Mouse (Mus musculus) lung, postnatal 25 days (tissue): ENCODE results near the gene Ccs.
"Not testable (repeated sequence)": the region's sequence is repeated elsewhere in the genome, so short reads cannot be mapped to it uniquely, and the experiment has no call there.

ENCODE experiments used
- DNase-seq: peaks from one replicate; pipeline ENCODE4 v3.0.0; 2022; ENCODE audit warnings: low spot score

The Ccs gene

DNA sequence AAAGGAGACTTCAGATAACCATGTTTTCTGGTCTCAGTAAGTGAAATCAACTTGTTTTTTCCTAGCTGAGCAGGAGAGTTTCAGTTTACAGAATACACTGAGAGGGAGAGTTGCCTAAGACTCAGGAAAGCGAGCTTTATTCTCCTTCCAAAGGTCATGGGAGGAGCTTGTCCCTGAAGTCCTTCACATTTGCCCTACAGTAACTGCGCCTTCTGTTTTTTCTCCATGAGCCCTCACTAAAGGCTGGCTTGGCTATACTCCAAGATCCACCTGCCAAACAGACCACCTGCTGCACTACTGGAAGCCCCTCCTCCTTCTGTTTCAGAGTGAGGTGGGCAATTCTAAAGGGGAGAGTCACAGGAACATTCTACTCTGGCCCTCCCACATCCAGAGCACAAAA, 3.0 kb downstream of the Ccs start:
- DNase-seq, result no peak

DNA sequence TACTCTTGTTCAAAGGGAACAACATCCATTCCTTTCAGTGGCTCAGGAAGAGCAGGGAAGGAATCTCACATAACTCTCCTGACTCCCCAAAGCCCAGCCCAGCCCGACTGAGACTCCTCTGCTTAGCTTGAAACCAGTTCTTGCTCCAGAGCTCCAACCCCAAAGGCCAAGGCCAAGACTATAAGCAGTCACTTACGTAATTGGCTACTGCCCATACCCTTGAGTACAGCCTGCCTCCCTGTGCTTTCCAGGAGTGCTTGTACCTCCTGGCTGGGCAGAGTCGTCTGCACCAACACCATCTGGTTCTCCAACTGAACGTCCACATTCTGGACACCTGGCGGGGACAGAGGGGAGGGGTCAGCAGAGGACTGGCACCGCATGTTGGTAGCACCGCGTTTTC, 5.2 kb downstream of the Ccs start:
- DNase-seq, result no peak

- no peak for DNase-seq
Observed at GRCm38 (mm10) chr19:4829156-4829555, 10.0 kb downstream of the Ccs start.

DNA sequence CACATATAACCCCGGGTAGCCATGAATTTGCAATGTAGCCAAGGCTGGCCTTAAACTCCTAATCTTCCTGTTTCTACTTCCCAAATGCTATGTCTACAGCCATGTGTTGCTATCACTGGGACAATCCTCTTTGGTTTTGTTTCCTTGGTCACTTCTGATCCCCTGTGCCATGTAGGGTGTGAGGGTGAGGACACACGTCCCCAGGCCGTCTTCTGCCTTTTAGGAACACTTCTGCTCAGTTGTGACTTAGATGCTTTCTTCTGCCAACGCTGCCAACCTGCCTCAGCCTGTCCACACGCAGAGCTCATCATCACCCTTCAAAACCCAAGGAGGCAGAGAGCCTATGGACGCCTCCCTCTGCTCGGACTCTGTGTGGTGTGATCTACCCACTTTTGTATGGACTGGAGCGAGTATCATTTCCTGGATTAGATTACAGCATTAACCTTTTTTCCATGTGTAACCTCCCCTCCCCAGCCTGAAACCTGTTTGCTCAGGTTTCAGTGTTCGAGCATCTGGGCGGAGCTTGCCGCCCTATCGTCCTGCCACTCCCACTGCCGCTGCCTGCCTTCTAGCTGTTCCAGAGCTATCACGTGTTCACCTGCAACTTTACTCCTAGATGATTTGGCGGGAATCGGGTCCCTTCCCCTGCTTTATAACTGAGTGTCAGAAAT, 10.6 kb downstream of the Ccs start:
- DNase-seq, result peak; percentile 43

- peak; percentile 56 for DNase-seq
Observed at GRCm38 (mm10) chr19:4820678-4821303, 18.3 kb downstream of the Ccs start.

- DNase-seq, result no peak
Observed at GRCm38 (mm10) chr19:4817182-4817835, 21.8 kb downstream of the Ccs start.

GRCm38 (mm10) chr19:4813015-4813414, 26.1 kb downstream of the Ccs start:
- DNase-seq, result no peak

DNA sequence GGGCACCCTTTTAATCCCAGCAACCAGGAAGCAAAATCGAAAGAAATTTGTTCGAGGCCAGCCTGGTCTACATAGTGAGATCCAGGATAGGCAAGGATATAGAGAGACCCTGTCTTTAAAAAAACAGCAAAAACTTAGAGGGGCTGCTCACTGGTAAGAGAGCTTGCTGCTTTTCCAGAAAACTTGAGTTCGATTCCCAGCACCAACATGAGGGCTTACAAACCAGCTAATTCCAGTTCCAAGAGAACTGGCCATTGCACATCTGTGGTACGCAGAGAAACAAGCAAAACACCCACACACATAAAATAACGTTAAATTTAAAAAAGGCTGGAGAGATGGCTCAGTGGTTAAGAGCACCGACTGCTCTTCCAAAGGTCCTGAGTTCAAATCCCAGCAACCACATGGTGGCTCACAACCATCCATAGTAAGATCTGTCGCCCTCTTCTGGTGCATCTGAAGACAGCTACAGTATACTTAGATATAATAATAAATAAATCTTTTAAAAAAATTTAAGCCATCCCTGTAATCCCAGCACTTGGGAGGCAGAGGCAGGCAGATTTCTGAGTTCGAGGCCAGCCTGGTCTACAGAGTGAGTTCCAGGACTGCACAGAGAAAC, 26.7 kb downstream of the Ccs start:
- not testable (repeated sequence) for DNase-seq

DNA sequence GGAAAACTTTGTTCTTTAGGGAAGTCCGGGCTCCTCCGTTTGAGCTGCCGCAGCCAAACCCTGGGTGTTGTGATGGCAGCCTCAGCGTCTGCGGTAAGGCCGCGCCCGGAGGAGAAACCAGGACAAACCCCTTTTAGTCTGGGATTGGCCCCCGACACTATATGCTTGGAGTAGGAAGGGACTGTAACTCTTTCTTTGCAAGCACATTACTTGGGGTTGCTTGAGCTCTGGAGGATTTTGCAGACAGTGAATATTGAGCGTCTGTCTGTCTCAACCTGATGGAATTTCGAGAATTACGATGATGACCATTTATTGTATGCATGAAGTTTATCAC, 27.3 kb downstream of the Ccs start:
- no peak for DNase-seq

DNA sequence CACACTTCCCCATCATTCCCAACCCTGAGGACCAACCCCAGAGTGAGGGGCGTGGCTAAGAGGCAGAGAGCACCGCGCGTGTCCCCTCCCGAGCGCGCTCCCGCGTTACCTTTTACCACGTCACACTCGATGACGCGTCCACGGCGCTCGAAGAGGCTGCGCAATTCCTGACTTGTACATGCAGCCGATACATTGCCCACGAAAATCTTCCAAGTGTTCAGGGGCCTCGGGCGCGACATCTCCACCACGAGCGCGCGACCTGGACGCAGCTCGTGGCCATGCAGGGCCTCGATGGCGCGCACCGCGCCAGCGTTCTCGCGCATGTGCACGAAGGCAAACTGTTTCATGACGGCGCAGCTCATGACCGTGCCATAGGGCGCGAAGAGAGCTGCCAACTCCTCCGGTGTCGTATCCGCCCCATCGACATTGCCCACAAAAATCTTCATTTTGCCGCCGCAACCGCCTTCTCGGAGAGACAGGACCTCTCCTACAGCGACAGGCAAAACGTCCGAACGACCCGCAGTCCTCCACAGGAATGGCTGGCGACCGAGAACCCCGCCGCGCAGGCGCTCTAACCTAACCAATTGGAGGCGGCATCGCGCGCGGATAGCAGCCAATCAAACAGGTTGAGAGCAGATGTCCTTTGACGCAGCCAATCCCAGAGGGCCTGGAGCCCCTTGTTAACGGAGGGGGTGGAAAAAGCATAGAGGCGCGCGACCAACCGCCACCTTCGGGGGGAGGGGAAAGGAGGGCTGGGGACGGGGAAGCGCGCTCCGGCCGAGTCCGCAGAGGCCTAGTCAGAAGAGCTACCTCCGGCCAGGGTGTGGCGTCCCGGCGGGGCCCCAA, 27.8 kb downstream of the Ccs start, which contains the start of the genes Gm21992 and Rbm14:
Gm21992 (minus strand) TSS at position 550 of the 846 bp plus-strand sequence.
Rbm14 (minus strand) TSS at position 572 of the 846 bp plus-strand sequence.
- peak; percentile 99 for DNase-seq

DNA sequence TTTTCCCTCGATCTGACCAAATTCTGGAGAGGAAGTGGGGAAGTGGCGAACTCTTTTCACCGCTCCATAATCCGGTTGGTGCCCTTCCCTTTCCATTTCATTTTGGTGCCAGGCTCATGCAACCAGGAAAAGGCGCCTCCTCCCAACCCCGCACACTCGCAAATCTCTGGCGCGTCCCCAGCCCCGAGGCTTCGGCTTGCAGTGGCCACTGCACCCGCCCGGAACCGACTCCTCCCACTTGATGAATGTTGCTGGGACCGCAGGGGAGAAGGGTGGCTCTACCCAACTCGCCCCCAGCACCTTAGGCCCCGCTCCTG, 28.4 kb downstream of the Ccs start:
- DNase-seq, result no peak

DNA sequence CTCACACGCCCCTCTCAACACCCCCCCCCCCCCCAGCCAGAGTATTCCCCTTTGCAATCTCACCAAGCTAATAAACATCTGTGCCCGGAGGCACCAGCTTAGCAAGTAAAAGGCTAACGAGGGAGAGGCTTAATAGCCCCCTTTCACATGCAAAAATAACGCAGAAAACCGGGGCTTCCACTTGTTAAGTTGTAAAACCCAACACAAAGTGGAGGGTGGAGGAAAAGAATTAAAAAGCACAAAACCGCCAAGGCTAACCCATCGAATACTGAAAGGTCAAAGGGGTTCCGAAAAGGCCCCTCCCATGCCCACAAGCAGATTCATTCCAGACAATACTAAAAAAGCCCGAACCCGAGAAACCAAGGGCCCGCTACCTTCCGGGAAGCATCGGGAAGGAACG, 28.8 kb downstream of the Ccs start:
- DNase-seq, result no peak

DNA sequence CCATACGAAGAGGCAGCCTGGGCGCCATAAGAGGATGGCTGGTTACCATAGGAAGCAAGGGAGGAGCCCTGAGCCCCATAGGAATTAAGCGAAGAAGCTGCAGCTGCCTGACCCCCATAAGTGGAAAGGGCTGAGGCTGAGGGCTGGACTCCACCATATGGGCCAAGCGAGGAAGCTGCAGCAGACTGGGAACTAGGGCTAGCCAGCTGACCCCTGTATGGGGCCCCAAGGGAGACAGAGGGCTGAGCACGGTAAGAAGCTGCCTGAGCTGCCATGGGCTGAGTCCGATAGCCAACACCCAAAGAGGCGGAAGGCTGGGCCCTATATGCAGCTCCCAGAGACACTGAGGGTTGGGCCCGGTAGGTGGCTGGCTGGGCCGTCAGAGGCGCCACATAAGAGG, 35.8 kb downstream of the Ccs start:
- no peak for DNase-seq

- DNase-seq, result no peak
Observed at GRCm38 (mm10) chr19:4802691-4803091, 36.4 kb downstream of the Ccs start.

DNA sequence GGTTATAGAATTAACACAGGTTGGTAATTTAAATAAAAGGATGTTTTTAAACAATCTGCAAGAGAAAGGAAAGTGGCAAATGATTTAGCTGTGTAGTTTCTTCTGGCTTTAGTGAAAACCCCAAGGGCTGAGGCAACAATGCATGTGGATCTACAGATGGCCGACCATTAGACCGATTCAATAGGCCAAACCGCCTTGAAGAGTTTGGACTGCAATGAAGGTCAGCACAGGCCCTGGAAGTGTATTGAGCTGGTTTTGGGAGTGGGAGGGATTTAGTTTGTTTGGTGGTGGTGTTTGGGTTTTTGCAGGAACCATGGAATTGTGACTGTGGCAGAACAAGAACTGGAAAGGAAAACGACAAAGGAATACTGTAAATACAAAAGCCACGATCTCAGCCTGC, 40.0 kb downstream of the Ccs start:
- DNase-seq, result no peak

GRCm38 (mm10) chr19:4797846-4798245, 41.3 kb downstream of the Ccs start:
- no peak for DNase-seq

DNA sequence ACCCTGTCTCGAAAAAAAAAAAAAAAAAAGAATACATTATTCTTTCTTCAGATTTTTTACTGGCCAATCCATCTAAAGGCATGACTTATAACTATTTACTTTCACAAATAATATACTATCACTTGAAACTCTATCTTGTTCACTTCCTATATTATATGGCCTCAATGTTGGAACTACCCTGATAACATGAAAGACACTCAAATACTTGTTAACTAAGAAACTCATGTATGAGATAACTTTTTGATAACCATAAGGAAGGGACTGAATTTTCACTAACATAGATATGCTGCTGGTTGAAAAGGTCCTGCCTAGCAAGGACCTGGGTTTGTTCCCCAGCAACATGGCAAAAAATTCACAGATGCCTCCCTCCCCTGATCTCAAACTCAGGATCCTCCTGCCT, 43.2 kb downstream of the Ccs start:
- no peak for DNase-seq

GRCm38 (mm10) chr19:4793831-4794422, 45.2 kb downstream of the Ccs start, which contains the start of gene Rbm4:
Gene Rbm4, minus strand, starts transcription at chr19:4793901.
- DNase-seq, result peak; percentile 100

GRCm38 (mm10) chr19:4793281-4793830, 45.8 kb downstream of the Ccs start:
- DNase-seq, result no peak

GRCm38 (mm10) chr19:4786313-4786712, 52.8 kb downstream of the Ccs start:
- no peak for DNase-seq

DNA sequence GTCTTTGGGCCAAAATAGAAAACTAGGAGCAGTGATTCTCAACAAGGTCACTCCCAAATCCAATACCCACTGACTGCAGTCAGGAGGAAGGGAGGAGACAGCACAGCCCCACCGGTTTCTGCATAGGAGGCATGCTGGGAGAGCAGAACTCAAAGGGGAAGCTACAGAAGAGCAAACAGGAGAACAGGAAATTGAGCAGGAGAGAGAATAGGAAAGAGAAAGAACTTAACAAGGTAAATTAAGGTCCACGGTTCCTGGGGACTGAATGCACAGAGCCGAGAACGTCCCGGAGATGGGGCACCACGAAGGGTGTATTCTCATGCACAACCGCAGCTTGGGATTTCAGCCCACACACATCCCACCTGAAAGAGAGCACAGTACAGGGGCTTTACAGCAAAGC, 53.9 kb downstream of the Ccs start:
- no peak for DNase-seq
